8 mouse cellular contexts compared by ENCODE assay signal in the genomic region with DNA sequence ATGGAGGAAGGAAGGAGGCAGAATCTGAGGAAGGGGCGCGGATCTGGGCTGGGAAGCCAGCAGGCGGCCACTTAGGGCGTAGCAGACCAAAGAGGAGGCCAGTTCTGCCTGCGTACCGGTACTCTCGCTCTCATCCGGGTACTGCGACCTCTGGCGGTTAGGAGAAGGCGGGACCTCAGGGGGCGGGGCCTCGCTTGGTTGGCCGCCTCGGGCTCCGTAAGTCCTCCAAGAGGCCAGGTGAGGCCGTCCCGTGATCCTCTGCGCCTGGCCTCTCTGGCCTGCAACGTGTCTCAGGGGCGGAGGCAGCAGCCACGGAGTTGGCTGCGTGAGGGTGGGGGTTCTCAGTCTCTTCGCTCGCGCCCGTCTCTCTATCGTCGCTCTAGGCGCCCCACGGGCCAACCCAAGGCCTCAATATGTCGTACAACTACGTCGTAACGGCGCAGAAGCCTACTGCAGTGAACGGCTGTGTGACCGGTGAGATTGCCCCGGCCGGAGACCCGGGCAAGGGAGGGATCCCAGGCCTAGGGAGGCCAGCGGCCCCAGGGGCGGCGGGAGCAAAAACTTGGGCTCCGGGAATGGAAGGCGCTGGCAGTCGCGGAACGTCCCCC. TPM values are rescaled to one million over a fixed set of nuclear protein-coding genes. Genes with fewer than 3 reads are reported as not detected.
DNase-seq lines count a peak whose midpoint lies in the region; ATAC-seq and TF ChIP-seq lines count a peak whose summit lies in the region.

A gene (plus strand): TSS at position 35 of the 608 bp plus-strand sequence.
A gene (minus strand): TSS at position 362 of the 608 bp plus-strand sequence.

- intact Hi-C loops in heart, postnatal 36 days (cut with DNase I), result loop anchor here (1.0 kb wide), 1 partner anchor 49 kb away; a partner anchor contains a TSS

- peaks cover 12 to 21% of the 10 kb centered on the region in 2 experiments for H3K4me1 ChIP-seq in ES-E14 (ENCODE audit: control insufficient read depth in 2 of 2, insufficient read depth in 2 of 2, low read length in 2 of 2, poor library complexity in 1 of 2)
- peaks cover 32% of the 10 kb centered on the region for H3K4me1 ChIP-seq in forebrain, embryonic 16.5 days (replicated peaks; ENCODE audit: control insufficient read depth, insufficient read depth, low read length)
- peaks cover 9% of the 10 kb centered on the region; the same call in 1 of the 2 replicates for H3K4me1 ChIP-seq in lung, embryonic 14.5 days (ENCODE audit: insufficient read depth)
- H3K4me1 ChIP-seq in olfactory bulb, adult 2 months (ENCODE audit: control insufficient read depth, insufficient read depth, low read length), result peaks cover 10% of the 10 kb centered on the region
- peaks cover 26% of the 10 kb centered on the region for H3K4me1 ChIP-seq in thymus, adult 2 months (replicated peaks; ENCODE audit: control insufficient read depth, insufficient read depth, low read length)

- WGBS in forebrain, embryonic 16.5 days, result under 1% methylated on average over 49 of the region's 49 CpGs
- under 1% methylated on average over 49 of the region's 49 CpGs for WGBS in lung, embryonic 14.5 days
- under 1% methylated on average over 49 of the region's 49 CpGs for WGBS in olfactory bulb, adult 2 months
- WGBS in thymus, adult 2 months, result under 1% methylated on average over 49 of the region's 49 CpGs

- peak within 1 kb of the TSS; percentile 87 to 96 for H3K4me3 ChIP-seq in ES-E14 (ENCODE audit: insufficient read depth in 1 of 2, low read depth in 1 of 2, low read length in 2 of 2, poor library complexity in 1 of 2, severe bottlenecking in 1 of 2)
- peak within 1 kb of the TSS; percentile 96 for H3K4me3 ChIP-seq in forebrain, embryonic 16.5 days (replicated peaks; ENCODE audit: low read length)
- peak within 1 kb of the TSS; percentile 96 for H3K4me3 ChIP-seq in layer of hippocampus, adult 2 months
- H3K4me3 ChIP-seq in lung, embryonic 14.5 days (ENCODE audit: low read depth, low read length), result peak within 1 kb of the TSS; percentile 94
- H3K4me3 ChIP-seq in olfactory bulb, adult 2 months (ENCODE audit: insufficient read depth, low read depth, low read length), result peak within 1 kb of the TSS; percentile 90
- peak within 1 kb of the TSS; percentile 83 for H3K4me3 ChIP-seq in thymus, adult 2 months (ENCODE audit: control insufficient read depth, insufficient read depth, low read length)

- in situ Hi-C loops in ES-E14 (cut with MboI; ENCODE audit: low sequenced_read_pairs in 2 of 2, unreplicated experiment in 2 of 2), result loop anchor here in 1 of 2 experiments (25.0 kb wide), 3 partner anchors 718 to 1693 kb away; a partner anchor contains a TSS

- peak; percentile 88 for TF ChIP-seq POLR2A in olfactory bulb, adult 2 months (IDR thresholded peaks at IDR 0.05; ENCODE audit: insufficient read depth, low read depth, low read length)
- peak; percentile 94 for TF ChIP-seq POLR2A in thymus, adult 2 months (IDR thresholded peaks at IDR 0.05; ENCODE audit: control insufficient read depth, extremely low read depth, insufficient read depth, low read length, poor library complexity)

- no peaks in the 10 kb centered on the region for H3K9me3 ChIP-seq in ES-E14 (ENCODE audit: control insufficient read depth, insufficient read depth, low read depth, low read length)
- H3K9me3 ChIP-seq in forebrain, embryonic 16.5 days (ENCODE audit: control insufficient read depth, low read length), result no peaks in the 10 kb centered on the region
- no peaks in the 10 kb centered on the region for H3K9me3 ChIP-seq in lung, embryonic 14.5 days (ENCODE audit: low read depth, low read length)

- H3K9ac ChIP-seq in ES-E14 (ENCODE audit: insufficient read depth, low read depth, low read length, poor library complexity, severe bottlenecking), result peak within 1 kb of the TSS; percentile 99
- peak within 1 kb of the TSS; percentile 94 for H3K9ac ChIP-seq in forebrain, embryonic 16.5 days (replicated peaks; ENCODE audit: low read depth, low read length)
- peak within 1 kb of the TSS; percentile 94 for H3K9ac ChIP-seq in lung, embryonic 14.5 days

- peak within 1 kb of the TSS; percentile 84 for H3K4me2 ChIP-seq in forebrain, embryonic 16.5 days (ENCODE audit: low read length)
- peak within 1 kb of the TSS; percentile 75 for H3K4me2 ChIP-seq in lung, embryonic 14.5 days

- DNase-seq in ES-E14 (ENCODE audit: low read depth, low spot score), result peak; percentile 98
- DNase-seq in cerebellum, adult 11-12 months, result peak; percentile 98
- DNase-seq in heart, postnatal 36 days, result peak; percentile 98 to 99
- peak; percentile 98 to 99 for DNase-seq in layer of hippocampus, adult 2 months (ENCODE audit: low spot score in 2 of 2)
- peak; percentile 99 for DNase-seq in lung, embryonic 14.5 days
- peak; percentile 99 for DNase-seq in thymus, adult 2 months

- H3K27ac ChIP-seq in ES-E14 (ENCODE audit: insufficient read depth, low read depth, low read length, poor library complexity, severe bottlenecking), result peak within 1 kb of the TSS; percentile 77
- H3K27ac ChIP-seq in forebrain, embryonic 16.5 days (ENCODE audit: low read length), result peak within 1 kb of the TSS; percentile 90
- H3K27ac ChIP-seq in layer of hippocampus, adult 2 months, result peak within 1 kb of the TSS; percentile 98
- peak within 1 kb of the TSS; percentile 92 for H3K27ac ChIP-seq in lung, embryonic 14.5 days (ENCODE audit: low read depth)
- H3K27ac ChIP-seq in olfactory bulb, adult 2 months (ENCODE audit: insufficient read depth, low read depth, low read length), result peak within 1 kb of the TSS; percentile 89
- peak within 1 kb of the TSS; percentile 75 for H3K27ac ChIP-seq in thymus, adult 2 months (ENCODE audit: control insufficient read depth, insufficient read depth, low read length)

- peak; percentile 95 for ATAC-seq in forebrain, embryonic 16.5 days
- peak; percentile 96 for ATAC-seq in lung, embryonic 14.5 days (ENCODE audit: insufficient read depth)

- TF ChIP-seq CTCF in layer of hippocampus, adult 2 months (conservative IDR thresholded peaks at IDR 0.05), result peak; percentile 81
- TF ChIP-seq CTCF in lung, embryonic 14.5 days (IDR thresholded peaks at IDR 0.05; ENCODE audit: low read depth), result peak; percentile 80
- peak; percentile 39; the same call in 1 of the 2 replicates for TF ChIP-seq CTCF in olfactory bulb, adult 2 months (IDR thresholded peaks at IDR 0.05; ENCODE audit: insufficient read depth, low read depth, low read length)
- peak; percentile 61 for TF ChIP-seq CTCF in thymus, adult 2 months (IDR thresholded peaks at IDR 0.05; ENCODE audit: borderline replicate concordance, control insufficient read depth, extremely low read depth, insufficient read depth, low read length, poor library complexity)

- H3K27me3 ChIP-seq in forebrain, embryonic 16.5 days (replicated peaks; ENCODE audit: control insufficient read depth, insufficient read depth, low read length), result no peaks in the 10 kb centered on the region
- H3K27me3 ChIP-seq in lung, embryonic 14.5 days (ENCODE audit: insufficient read depth, low read length), result no peaks in the 10 kb centered on the region
- no peaks in the 10 kb centered on the region for H3K27me3 ChIP-seq in thymus, adult 2 months (ENCODE audit: control insufficient read depth, insufficient read depth, low read length)

- peaks cover 26% of the 10 kb centered on the region for H3K36me3 ChIP-seq in ES-E14 (ENCODE audit: control insufficient read depth, insufficient read depth, low read length, poor library complexity, severe bottlenecking)
- H3K36me3 ChIP-seq in forebrain, embryonic 16.5 days (ENCODE audit: control insufficient read depth, insufficient read depth), result peaks cover 14% of the 10 kb centered on the region
- peaks cover 37% of the 10 kb centered on the region for H3K36me3 ChIP-seq in lung, embryonic 14.5 days (ENCODE audit: insufficient read depth)
- H3K36me3 ChIP-seq in thymus, adult 2 months (ENCODE audit: control insufficient read depth, insufficient read depth, low read length), result peaks cover 28% of the 10 kb centered on the region

TF ChIP-seq in ES-E14, 5 proteins besides CTCF, POLR2A, EP300 and RAD21:
- TF ChIP-seq MAFK (IDR thresholded peaks at IDR 0.05; ENCODE audit: insufficient read depth, low read depth, low read length) (0 out of 2 replicates have a peak, but pooled peaks have one; percentile 3), HCFC1 (IDR thresholded peaks at IDR 0.05; ENCODE audit: borderline replicate concordance, insufficient read depth, low read length) (peak; percentile 64; the same call in 1 of the 2 replicates), CHD2 (IDR thresholded peaks at IDR 0.05; ENCODE audit: low read depth, low read length) (no peak)

RNA-seq across cellular contexts. Expression of the first gene that starts in this region (rescaled TPM):
- total RNA-seq in ES-E14 (2012; rRNA removed), result 584 and 635 TPM in 2 replicates
- polyA plus RNA-seq in forebrain, embryonic 16.5 days (2015; fragmentation: Nextera tagmentation; extraction: Ambion mirVana), result 277 and 292 TPM in 2 replicates
- 100 to 1,000 TPM; 161 to 172 TPM for total RNA-seq in heart, postnatal 36 days (2021)
- 100 to 1,000 TPM; 194 to 210 TPM for total RNA-seq in layer of hippocampus, adult 2 months (2021)
- polyA plus RNA-seq in lung, embryonic 14.5 days (2014; fragmentation: Nextera tagmentation; extraction: Ambion mirVana), result 373 and 396 TPM in 2 replicates
- polyA plus RNA-seq in olfactory bulb, adult 2 months (2012; ENCODE audit: insufficient read depth, insufficient read length, low replicate concordance, missing spikeins), result 418 TPM in 1 of 2 replicates, not detected in the other
- polyA plus RNA-seq in thymus, adult 2 months (2012; rRNA removed), result 154 and 156 TPM in 2 replicates

RNA-seq across cellular contexts. Expression of the second gene that starts in this region (rescaled TPM):
- total RNA-seq in ES-E14 (2012; rRNA removed), result 12.2 and 14.4 TPM in 2 replicates
- polyA plus RNA-seq in forebrain, embryonic 16.5 days (2015; fragmentation: Nextera tagmentation; extraction: Ambion mirVana), result 24.9 and 27.1 TPM in 2 replicates
- 1 to 10 TPM; 9.0 to 9.2 TPM for total RNA-seq in heart, postnatal 36 days (2021)
- 10 to 100 TPM; 16.5 to 19.1 TPM for total RNA-seq in layer of hippocampus, adult 2 months (2021)
- polyA plus RNA-seq in lung, embryonic 14.5 days (2014; fragmentation: Nextera tagmentation; extraction: Ambion mirVana), result 19.2 and 19.4 TPM in 2 replicates
- polyA plus RNA-seq in olfactory bulb, adult 2 months (2012; ENCODE audit: insufficient read depth, insufficient read length, low replicate concordance, missing spikeins), result not detected in 2 replicates
- 17.3 and 20.2 TPM in 2 replicates for polyA plus RNA-seq in thymus, adult 2 months (2012; rRNA removed)

Comparison
In these comparisons a context has a peak if more than half of its experiments do, and no peak if none do; other contexts are left out.
1. Peak in every context shown above with its lines: DNase-seq, ATAC-seq, H3K4me3 ChIP-seq and H3K27ac ChIP-seq.
2. RNA of the second gene that starts in this region (polyA plus RNA-seq): 24.9 to 27.1 TPM in forebrain, embryonic 16.5 days, 19.2 to 19.4 TPM in lung, embryonic 14.5 days and 17.3 to 20.2 TPM in thymus, adult 2 months; not detected in olfactory bulb, adult 2 months; every median in the first group is over 10 times any median in the second.